Mouse (Mus musculus): ENCODE data around the gene Zfp961. TPM values are rescaled to one million over a fixed set of nuclear protein-coding genes. Genes with fewer than 3 reads are reported as not detected.

The Zfp961 gene
- polyA plus RNA-seq, 1 experiment from 2014 or later, result 20.7 TPM

- H3K9me3 ChIP-seq, result peaks cover 17% of the 10 kb centered on the region
- no peak overlapping the region for H3K27ac ChIP-seq
- peaks cover 70% of the 10 kb centered on the region for H3K36me3 ChIP-seq
- H3K4me2 ChIP-seq, result no peak overlapping the region
- WGBS, result 92% methylated on average over 2 of the region's 2 CpGs
- ATAC-seq (ENCODE audit: insufficient number of reproducible peaks, insufficient read depth, low FRiP score, low TSS enrichment, low read depth), result no peak
- no peak overlapping the region for H3K9ac ChIP-seq (replicated peaks)
- H3K27me3 ChIP-seq, result no peaks in the 10 kb centered on the region
- H3K4me3 ChIP-seq (replicated peaks), result no peak overlapping the region
- no peaks in the 10 kb centered on the region for H3K4me1 ChIP-seq (replicated peaks)
These were observed 14.3 kb downstream of the Zfp961 start for GRCm38 (mm10) chr8:71965166-71965565.

- ATAC-seq (ENCODE audit: insufficient number of reproducible peaks, insufficient read depth, low FRiP score, low TSS enrichment, low read depth), result no peak
- Histone ChIP-seq H3K27ac (no peak overlapping the region), H3K27me3 (no peaks in the 10 kb centered on the region), H3K36me3 (peaks cover 73% of the 10 kb centered on the region), H3K4me3 (replicated peaks) (no peak overlapping the region), H3K4me2 (no peak overlapping the region), H3K9me3 (peaks cover 17% of the 10 kb centered on the region), H3K4me1 (replicated peaks) (no peaks in the 10 kb centered on the region), H3K9ac (replicated peaks) (no peak overlapping the region)
These were observed 15.6 kb downstream of the Zfp961 start for GRCm38 (mm10) chr8:71966411-71966810.

GRCm38 (mm10) chr8:71967261-71967660, 16.4 kb downstream of the Zfp961 start:
- ATAC-seq (ENCODE audit: insufficient number of reproducible peaks, insufficient read depth, low FRiP score, low TSS enrichment, low read depth), result no peak
- H3K36me3 ChIP-seq, result peaks cover 66% of the 10 kb centered on the region
- H3K4me1 ChIP-seq (replicated peaks), result no peaks in the 10 kb centered on the region
- peaks cover 17% of the 10 kb centered on the region for H3K9me3 ChIP-seq
- no peak overlapping the region for H3K9ac ChIP-seq (replicated peaks)
- no peak overlapping the region for H3K4me2 ChIP-seq
- no peak overlapping the region for H3K4me3 ChIP-seq (replicated peaks)
- H3K27me3 ChIP-seq, result no peaks in the 10 kb centered on the region
- 97% methylated on average over 5 of the region's 5 CpGs for WGBS
- no peak overlapping the region for H3K27ac ChIP-seq

- Histone ChIP-seq H3K36me3 (peaks cover 69% of the 10 kb centered on the region), H3K4me1 (replicated peaks) (no peaks in the 10 kb centered on the region), H3K9ac (replicated peaks) (no peak overlapping the region), H3K27me3 (no peaks in the 10 kb centered on the region), H3K4me2 (no peak overlapping the region), H3K9me3 (peaks cover 17% of the 10 kb centered on the region), H3K4me3 (replicated peaks) (no peak overlapping the region), H3K27ac (no peak overlapping the region)
- ATAC-seq (ENCODE audit: insufficient number of reproducible peaks, insufficient read depth, low FRiP score, low TSS enrichment, low read depth), result no peak
- WGBS, result 95% methylated on average over 6 of the region's 6 CpGs
These were observed 17.3 kb downstream of the Zfp961 start for GRCm38 (mm10) chr8:71968100-71968499.

- peaks cover 17% of the 10 kb centered on the region for H3K9me3 ChIP-seq
- no peak overlapping the region for H3K4me3 ChIP-seq (replicated peaks)
- no peaks in the 10 kb centered on the region for H3K27me3 ChIP-seq
- no peak overlapping the region for H3K4me2 ChIP-seq
- no peak overlapping the region for H3K27ac ChIP-seq
- WGBS, result 95% methylated on average over 6 of the region's 6 CpGs
- H3K36me3 ChIP-seq, result peaks cover 69% of the 10 kb centered on the region
- no peak for ATAC-seq (ENCODE audit: insufficient number of reproducible peaks, insufficient read depth, low FRiP score, low TSS enrichment, low read depth)
- no peaks in the 10 kb centered on the region for H3K4me1 ChIP-seq (replicated peaks)
- H3K9ac ChIP-seq (replicated peaks), result no peak overlapping the region
These were observed 17.8 kb downstream of the Zfp961 start for GRCm38 (mm10) chr8:71968636-71969035.

- no peak overlapping the region for H3K27ac ChIP-seq
- H3K9ac ChIP-seq (replicated peaks), result no peak overlapping the region
- H3K9me3 ChIP-seq, result peaks cover 4% of the 10 kb centered on the region; the same call in 1 of the 2 replicates
- no peaks in the 10 kb centered on the region for H3K27me3 ChIP-seq
- ATAC-seq (ENCODE audit: insufficient number of reproducible peaks, insufficient read depth, low FRiP score, low TSS enrichment, low read depth), result no peak
- no peak overlapping the region for H3K4me2 ChIP-seq
- H3K4me1 ChIP-seq (replicated peaks), result no peaks in the 10 kb centered on the region
- peaks cover 38% of the 10 kb centered on the region for H3K36me3 ChIP-seq
- 78% methylated on average over 1 of the region's 1 CpGs for WGBS
- H3K4me3 ChIP-seq (replicated peaks), result no peak overlapping the region
These were observed 21.1 kb downstream of the Zfp961 start for GRCm38 (mm10) chr8:71971945-71972344.

- Histone ChIP-seq H3K27me3 (no peaks in the 10 kb centered on the region), H3K4me1 (replicated peaks) (no peaks in the 10 kb centered on the region), H3K4me3 (replicated peaks) (no peak overlapping the region), H3K4me2 (no peak overlapping the region), H3K36me3 (peaks cover 15% of the 10 kb centered on the region; the same call in 1 of the 2 replicates), H3K9ac (replicated peaks) (no peak overlapping the region), H3K9me3 (no peaks in the 10 kb centered on the region), H3K27ac (no peak overlapping the region)
- ATAC-seq (ENCODE audit: insufficient number of reproducible peaks, insufficient read depth, low FRiP score, low TSS enrichment, low read depth), result no peak
- WGBS, result 85% methylated on average over 3 of the region's 3 CpGs
These were observed 23.4 kb downstream of the Zfp961 start for GRCm38 (mm10) chr8:71974211-71974610.

- Histone ChIP-seq H3K27me3 (no peaks in the 10 kb centered on the region), H3K4me2 (no peak overlapping the region), H3K4me3 (replicated peaks) (no peak overlapping the region), H3K9ac (replicated peaks) (no peak overlapping the region), H3K4me1 (replicated peaks) (no peaks in the 10 kb centered on the region), H3K9me3 (no peaks in the 10 kb centered on the region), H3K27ac (no peak overlapping the region), H3K36me3 (no peaks in the 10 kb centered on the region)
- no peak for ATAC-seq (ENCODE audit: insufficient number of reproducible peaks, insufficient read depth, low FRiP score, low TSS enrichment, low read depth)
- 50% methylated on average over 2 of the region's 2 CpGs for WGBS
These were observed 30.2 kb downstream of the Zfp961 start for GRCm38 (mm10) chr8:71981032-71981431.

GRCm38 (mm10) chr8:71981456-71981855, 30.6 kb downstream of the Zfp961 start:
- no peak overlapping the region for H3K9ac ChIP-seq (replicated peaks)

GRCm38 (mm10) chr8:71984601-71985000, 33.8 kb downstream of the Zfp961 start:
- Histone ChIP-seq H3K9ac (replicated peaks) (no peak overlapping the region), H3K4me1 (replicated peaks) (peaks cover 7% of the 10 kb centered on the region; the same call in 1 of the 2 replicates), H3K27ac (no peak overlapping the region), H3K9me3 (no peaks in the 10 kb centered on the region), H3K4me2 (no peak overlapping the region), H3K4me3 (replicated peaks) (no peak overlapping the region), H3K27me3 (no peaks in the 10 kb centered on the region), H3K36me3 (no peaks in the 10 kb centered on the region)
- no peak for ATAC-seq (ENCODE audit: insufficient number of reproducible peaks, insufficient read depth, low FRiP score, low TSS enrichment, low read depth)
- 62% methylated on average over 4 of the region's 4 CpGs for whole genome bisulfite sequencing

More at GRCm38 (mm10) chr8:71981456-71981855, 30.6 kb downstream of the Zfp961 start:
- Histone ChIP-seq H3K4me2 (no peak overlapping the region), H3K27me3 (no peaks in the 10 kb centered on the region), H3K9me3 (no peaks in the 10 kb centered on the region), H3K4me3 (replicated peaks) (no peak overlapping the region), H3K27ac (no peak overlapping the region), H3K36me3 (no peaks in the 10 kb centered on the region), H3K4me1 (replicated peaks) (no peaks in the 10 kb centered on the region)
- no peak for ATAC-seq (ENCODE audit: insufficient number of reproducible peaks, insufficient read depth, low FRiP score, low TSS enrichment, low read depth)
- WGBS, result 83% methylated on average over 4 of the region's 4 CpGs

GRCm38 (mm10) chr8:71988110-71988866, 37.5 kb downstream of the Zfp961 start:
- Histone ChIP-seq H3K9ac (replicated peaks) (peak overlapping the region; percentile 63), H3K4me3 (replicated peaks) (peak overlapping the region; percentile 47), H3K36me3 (no peaks in the 10 kb centered on the region), H3K4me2 (peak overlapping the region; percentile 61), H3K4me1 (replicated peaks) (peaks cover 7% of the 10 kb centered on the region; the same call in 1 of the 2 replicates), H3K9me3 (no peaks in the 10 kb centered on the region), H3K27ac (no peak overlapping the region), H3K27me3 (no peaks in the 10 kb centered on the region)
- WGBS, result 18% methylated on average over 24 of the region's 24 CpGs
- ATAC-seq (ENCODE audit: insufficient number of reproducible peaks, insufficient read depth, low FRiP score, low TSS enrichment, low read depth), result peak; percentile 58; the same call in 1 of the 2 replicates
